Mouse (Mus musculus): ENCODE measurements around the gene Cstf3.

DNA sequence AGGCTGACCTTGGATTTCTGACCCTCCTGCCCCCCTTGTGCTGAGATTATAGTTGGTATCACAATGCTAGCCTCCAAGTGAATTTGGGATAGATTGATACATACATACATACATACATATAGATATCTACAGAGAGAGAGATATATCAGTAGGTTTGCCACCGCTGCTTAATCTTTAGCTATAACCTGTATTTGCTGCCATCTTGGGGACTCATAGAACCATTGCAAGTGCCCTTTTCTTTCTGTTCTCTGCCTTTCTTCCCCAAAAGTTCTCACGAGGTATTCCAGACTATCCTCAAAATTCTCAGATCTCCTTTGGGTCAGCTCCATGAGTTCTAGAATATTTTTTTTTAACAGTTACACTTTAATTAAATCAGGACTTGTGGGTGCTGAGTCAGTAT lies 4.7 kb upstream of the Cstf3 start:
- TF ChIP-seq MAFK (IDR thresholded peaks at IDR 0.05; ENCODE audit: insufficient read depth, low read depth, low read length) (no peak), ZC3H11A (IDR thresholded peaks at IDR 0.05; ENCODE audit: borderline replicate concordance, low read depth, low read length) (no peak), CHD2 (IDR thresholded peaks at IDR 0.05; ENCODE audit: low read depth, low read length) (no peak)

Measured in ES-E14 (cell line).